Mouse (Mus musculus) left cerebral cortex, adult 11 months (tissue): ENCODE results near the gene Tmem189.

Source experiments
- DNase-seq: peaks from one replicate; pipeline ENCODE4 v3.0.0; 2022; ENCODE audit warnings: low spot score

The Tmem189 gene

GRCm38 (mm10) chr2:167701472-167701871, 11.8 kb upstream of the Tmem189 start:
- no peak for DNase-seq

GRCm38 (mm10) chr2:167700018-167700417, 10.4 kb upstream of the Tmem189 start:
- DNase-seq, result no peak

- DNase-seq, result no peak
Measured at GRCm38 (mm10) chr2:167697902-167698301, 8.3 kb upstream of the Tmem189 start.

GRCm38 (mm10) chr2:167696143-167696542, 6.5 kb upstream of the Tmem189 start:
- DNase-seq, result no peak

GRCm38 (mm10) chr2:167695491-167695890, 5.9 kb upstream of the Tmem189 start:
- DNase-seq, result no peak

- DNase-seq, result no peak
Measured at GRCm38 (mm10) chr2:167694963-167695362, 5.3 kb upstream of the Tmem189 start.

GRCm38 (mm10) chr2:167694244-167694643, 4.6 kb upstream of the Tmem189 start:
- DNase-seq, result no peak

GRCm38 (mm10) chr2:167693540-167693939, 3.9 kb upstream of the Tmem189 start:
- no peak for DNase-seq

GRCm38 (mm10) chr2:167692831-167693230, 3.2 kb upstream of the Tmem189 start:
- no peak for DNase-seq

- DNase-seq, result no peak
Measured at GRCm38 (mm10) chr2:167691871-167692661, 2.4 kb upstream of the Tmem189 start.

- DNase-seq, result no peak
Measured at GRCm38 (mm10) chr2:167691410-167691809, 1.8 kb upstream of the Tmem189 start.

GRCm38 (mm10) chr2:167690962-167691311, 1.3 kb upstream of the Tmem189 start:
- DNase-seq, result no peak

GRCm38 (mm10) chr2:167690219-167690961, 768 bp upstream of the Tmem189 start:
- no peak for DNase-seq

- DNase-seq, result peak; percentile 58
Measured at GRCm38 (mm10) chr2:167688498-167689451, 847 bp downstream of the Tmem189 start, which contains the start of gene Cebpb. Gene Cebpb, plus strand, starts transcription at chr2:167688915.

GRCm38 (mm10) chr2:167688126-167688497, 1.5 kb downstream of the Tmem189 start:
- no peak for DNase-seq

- no peak for DNase-seq
Measured at GRCm38 (mm10) chr2:167687651-167688101, 1.9 kb downstream of the Tmem189 start.

- DNase-seq, result no peak
Measured at GRCm38 (mm10) chr2:167687250-167687586, 2.4 kb downstream of the Tmem189 start.

GRCm38 (mm10) chr2:167686382-167687249, 3.0 kb downstream of the Tmem189 start:
- DNase-seq, result no peak

- DNase-seq, result no peak
Measured at GRCm38 (mm10) chr2:167685865-167686264, 3.8 kb downstream of the Tmem189 start.

GRCm38 (mm10) chr2:167685137-167685536, 4.5 kb downstream of the Tmem189 start:
- peak; percentile 92 for DNase-seq

GRCm38 (mm10) chr2:167683721-167684120, 5.9 kb downstream of the Tmem189 start:
- no peak for DNase-seq
